Mouse (Mus musculus) liver, embryonic 11.5 days (tissue): Measurements from ENCODE around the gene Slc25a11. TPM values are rescaled to one million over a fixed set of nuclear protein-coding genes. Genes with fewer than 3 reads are reported as not detected.

Experiments used
- ATAC-seq: fragments of 200-750 bp; cut with Nextera tagmentation; replicated peaks from 2 replicates; pipeline ENCODE4 v1.8.0; 2017; ENCODE audit warnings: moderate number of reproducible peaks, mild to moderate bottlenecking, moderate TSS enrichment, moderate library complexity; ENCODE audit not compliant: low FRiP score
- DNase-seq: peaks from one replicate; pipeline ENCODE4 v3.0.0-alpha.2; 2017; ENCODE audit warnings: low spot score
- H3K27ac ChIP-seq: fragments of 300-500 bp; sonication (generic); 2 replicates; pipeline ENCODE4 v1.5.1; 2014; ENCODE audit warnings: mild to moderate bottlenecking, low read depth, low read length, control low read depth
- H3K27me3 ChIP-seq: fragments of 300-500 bp; sonication (generic); replicated peaks from 2 replicates; pipeline ENCODE4 v1.6.1; 2014; ENCODE audit warnings: low read length, mixed read lengths; ENCODE audit not compliant: control insufficient read depth, insufficient read depth
- H3K36me3 ChIP-seq: fragments of 300-500 bp; sonication (generic); 2 replicates; pipeline ENCODE4 v1.6.1; 2014; ENCODE audit warnings: mild to moderate bottlenecking, low read length, moderate library complexity, mixed read lengths; ENCODE audit not compliant: control insufficient read depth, insufficient read depth
- H3K4me1 ChIP-seq: fragments of 300-500 bp; sonication (generic); replicated peaks from 2 replicates; pipeline ENCODE4 v1.6.1; 2014; ENCODE audit warnings: low read length, mixed read lengths; ENCODE audit not compliant: control insufficient read depth, insufficient read depth
- H3K4me2 ChIP-seq: fragments of 300-500 bp; sonication (generic); 2 replicates; pipeline ENCODE4 v1.6.1; 2014; ENCODE audit warnings: mild to moderate bottlenecking, control low read depth, moderate library complexity
- H3K4me3 ChIP-seq: fragments of 300-500 bp; sonication (generic); 2 replicates; pipeline ENCODE4 v1.5.1; 2014; ENCODE audit warnings: low read depth, low read length, control low read depth
- H3K9ac ChIP-seq: fragments of 300-500 bp; sonication (generic); 2 replicates; pipeline ENCODE4 v1.6.1; 2014; ENCODE audit warnings: low read depth, low read length, control low read depth
- H3K9me3 ChIP-seq: fragments of 300-500 bp; sonication (generic); 2 replicates; pipeline ENCODE4 v1.6.1; 2016; ENCODE audit warnings: low read length, inconsistent platforms, mixed read lengths; ENCODE audit not compliant: control insufficient read depth
- WGBS: fragments of 180-500 bp; shearing (Covaris S2); extraction: QIAGEN DNeasy Blood & Tissue Kit; methylation state at CpG from one replicate; pipeline ENCODE4 v1.1.7; 2014; 5-methylcytosine and 5-hydroxymethylcytosine counted together
- polyA plus RNA-seq: library from polyadenylated mRNA; unstranded; fragments of >200 nt; fragmentation: Nextera tagmentation; extraction: Ambion mirVana; gene quantifications from 2 replicates; pipeline ENCODE4 v1.2.1, GENCODE M21; 2014

Gene Slc25a11
- polyA plus RNA-seq, 1 experiment from 2014 or later: 115 TPM

GRCm38 (mm10) chr11:70671333-70672047 is 24.2 kb upstream of the Slc25a11 start:
- H3K4me2 ChIP-seq: no peak overlapping the region

GRCm38 (mm10) chr11:70670483-70670882 is 23.2 kb upstream of the Slc25a11 start:
- WGBS: 56% methylated on average over 14 of the region's 14 CpGs
- Histone ChIP-seq H3K27ac (peak overlapping the region; percentile 89), H3K9ac (peak overlapping the region; percentile 77), H3K27me3 (no peaks in the 10 kb centered on the region), H3K9me3 (no peaks in the 10 kb centered on the region), H3K4me1 (peaks cover 22% of the 10 kb centered on the region), H3K4me2 (peak overlapping the region; percentile 83), H3K4me3 (peak overlapping the region; percentile 66), H3K36me3 (peaks cover 7% of the 10 kb centered on the region)
- no peak for DNase-seq
- no peak for ATAC-seq

More at GRCm38 (mm10) chr11:70671333-70672047, 24.2 kb upstream of the Slc25a11 start:
- no peak overlapping the region for H3K27ac ChIP-seq
- H3K36me3 ChIP-seq: peaks cover 6% of the 10 kb centered on the region; the same call in 1 of the 2 replicates
- H3K9ac ChIP-seq: no peak overlapping the region
- no peak overlapping the region for H3K4me3 ChIP-seq
- WGBS: 80% methylated on average over 16 of the region's 16 CpGs
- no peaks in the 10 kb centered on the region for H3K27me3 ChIP-seq
- ATAC-seq (no peak), DNase-seq (no peak)
- peaks cover 22% of the 10 kb centered on the region for H3K4me1 ChIP-seq
- no peaks in the 10 kb centered on the region for H3K9me3 ChIP-seq

GRCm38 (mm10) chr11:70669582-70670345 is 22.5 kb upstream of the Slc25a11 start:
- ATAC-seq (peak; percentile 16; the same call in 1 of the 2 replicates), DNase-seq (peak; percentile 81)
- Histone ChIP-seq H3K9me3 (no peaks in the 10 kb centered on the region), H3K4me2 (peak overlapping the region; percentile 83), H3K4me3 (peak overlapping the region; percentile 66), H3K9ac (peak overlapping the region; percentile 77), H3K36me3 (peaks cover 12% of the 10 kb centered on the region; the same call in 1 of the 2 replicates), H3K27me3 (no peaks in the 10 kb centered on the region), H3K4me1 (peaks cover 22% of the 10 kb centered on the region), H3K27ac (peak overlapping the region; percentile 89)
- WGBS: under 1% methylated on average over 31 of the region's 31 CpGs

- Histone ChIP-seq H3K4me3 (peak within 1 kb of the TSS; percentile 66), H3K4me1 (peaks cover 22% of the 10 kb centered on the region), H3K27ac (peak within 1 kb of the TSS; percentile 89), H3K4me2 (peak within 1 kb of the TSS; percentile 84), H3K36me3 (peaks cover 16% of the 10 kb centered on the region), H3K27me3 (no peaks in the 10 kb centered on the region), H3K9me3 (no peaks in the 10 kb centered on the region), H3K9ac (peak within 1 kb of the TSS; percentile 77)
- WGBS: under 1% methylated on average over 44 of the region's 44 CpGs
- ATAC-seq: peak; percentile 94
- peak; percentile 95 for DNase-seq
Measured at GRCm38 (mm10) chr11:70668771-70669505, 21.7 kb upstream of the Slc25a11 start, which contains the start of gene Spag7. Spag7 (minus strand) TSS chr11:70669416.

GRCm38 (mm10) chr11:70668335-70668770 is 21.1 kb upstream of the Slc25a11 start:
- peak overlapping the region; percentile 66 for H3K4me3 ChIP-seq
- peak overlapping the region; percentile 89 for H3K27ac ChIP-seq
- no peaks in the 10 kb centered on the region for H3K27me3 ChIP-seq
- peaks cover 21% of the 10 kb centered on the region for H3K36me3 ChIP-seq
- ATAC-seq: peak; percentile 60
- H3K4me1 ChIP-seq: peaks cover 22% of the 10 kb centered on the region
- DNase-seq: peak; percentile 76
- H3K9me3 ChIP-seq: no peaks in the 10 kb centered on the region
- peak overlapping the region; percentile 84 for H3K4me2 ChIP-seq
- peak overlapping the region; percentile 72 for H3K9ac ChIP-seq
- WGBS: 2% methylated on average over 15 of the region's 15 CpGs

- WGBS: 65% methylated on average over 14 of the region's 14 CpGs
- H3K4me1 ChIP-seq: peaks cover 22% of the 10 kb centered on the region
- no peaks in the 10 kb centered on the region for H3K27me3 ChIP-seq
- H3K9ac ChIP-seq: peak overlapping the region; percentile 72
- H3K27ac ChIP-seq: peak overlapping the region; percentile 89
- H3K9me3 ChIP-seq: no peaks in the 10 kb centered on the region
- no peak for ATAC-seq
- H3K36me3 ChIP-seq: peaks cover 25% of the 10 kb centered on the region
- H3K4me3 ChIP-seq: peak overlapping the region; percentile 66
- peak overlapping the region; percentile 84 for H3K4me2 ChIP-seq
- DNase-seq: no peak
Measured at GRCm38 (mm10) chr11:70667271-70668150, 20.2 kb upstream of the Slc25a11 start.

GRCm38 (mm10) chr11:70666687-70667086 is 19.4 kb upstream of the Slc25a11 start:
- Histone ChIP-seq H3K4me3 (no peak overlapping the region), H3K9ac (no peak overlapping the region), H3K9me3 (no peaks in the 10 kb centered on the region), H3K4me1 (peaks cover 20% of the 10 kb centered on the region), H3K27ac (no peak overlapping the region), H3K4me2 (no peak overlapping the region), H3K36me3 (peaks cover 28% of the 10 kb centered on the region), H3K27me3 (no peaks in the 10 kb centered on the region)
- ATAC-seq (no peak), DNase-seq (no peak)
- 95% methylated on average over 8 of the region's 8 CpGs for whole genome bisulfite sequencing
